Mouse (Mus musculus) intestine, postnatal 0 days (tissue): ENCODE results near the gene Heatr9. TPM values are rescaled to one million over a fixed set of nuclear protein-coding genes. Genes with fewer than 3 reads are reported as not detected.
A peak's percentile ranks its signal among the peaks of the same experiment; 100 is the strongest.

ENCODE experiments used
- ATAC-seq: fragments of 200-750 bp; cut with Nextera tagmentation; 2 replicates; pipeline ENCODE4 v1.8.0; 2017; ENCODE audit warnings: mild to moderate bottlenecking, moderate TSS enrichment, moderate library complexity
- H3K27ac ChIP-seq: fragments of 300-500 bp; sonication (generic); 2 replicates; pipeline ENCODE4 v1.5.1; 2014; ENCODE audit warnings: mild to moderate bottlenecking, low read depth, low read length, moderate library complexity
- H3K27me3 ChIP-seq: fragments of 300-500 bp; sonication (generic); replicated peaks from 2 replicates; pipeline ENCODE4 v1.6.1; 2014; ENCODE audit warnings: low read length, mixed read lengths; ENCODE audit not compliant: control insufficient read depth, insufficient read depth
- H3K36me3 ChIP-seq: fragments of 300-500 bp; sonication (generic); 2 replicates; pipeline ENCODE4 v1.6.1; 2014; ENCODE audit warnings: mild to moderate bottlenecking, moderate library complexity; ENCODE audit not compliant: control insufficient read depth, insufficient read depth
- H3K4me1 ChIP-seq: fragments of 300-500 bp; sonication (generic); replicated peaks from 2 replicates; pipeline ENCODE4 v1.6.1; 2014; ENCODE audit warnings: antibody characterized with exemption, low read length, mixed read lengths; ENCODE audit not compliant: control insufficient read depth, insufficient read depth
- H3K4me2 ChIP-seq: fragments of 300-500 bp; sonication (generic); replicated peaks from 2 replicates; pipeline ENCODE4 v1.6.1; 2014; ENCODE audit warnings: low read depth, mild to moderate bottlenecking, moderate library complexity
- H3K4me3 ChIP-seq: fragments of 300-500 bp; sonication (generic); 2 replicates; pipeline ENCODE4 v1.5.1; 2014; ENCODE audit warnings: low read depth, low read length
- H3K9ac ChIP-seq: fragments of 300-500 bp; sonication (generic); 2 replicates; pipeline ENCODE4 v1.6.1; 2014; ENCODE audit warnings: mild to moderate bottlenecking, low read depth, low read length
- H3K9me3 ChIP-seq: fragments of 300-500 bp; sonication (generic); 2 replicates; pipeline ENCODE4 v1.6.1; 2016; ENCODE audit warnings: mixed run types; ENCODE audit not compliant: control insufficient read depth
- CTCF ChIP-seq: sonication (generic); IDR thresholded peaks from 2 replicates; pipeline ENCODE4 v1.5.1; 2016; ENCODE audit warnings: low read depth, mild to moderate bottlenecking, control low read depth, antibody characterized with exemption, moderate library complexity
- WGBS: fragments of 180-500 bp; shearing (Covaris S2); extraction: QIAGEN DNeasy Blood & Tissue Kit; methylation state at CpG from one replicate; pipeline ENCODE4 v1.1.7; 2014; 5-methylcytosine and 5-hydroxymethylcytosine counted together
- polyA plus RNA-seq: library from polyadenylated mRNA; unstranded; fragments of >200 nt; fragmentation: Nextera tagmentation; extraction: Ambion mirVana; gene quantifications from 2 replicates; pipeline ENCODE4 v1.2.1, GENCODE M21; 2015

The Heatr9 gene
- polyA plus RNA-seq: not detected in 2 replicates

DNA sequence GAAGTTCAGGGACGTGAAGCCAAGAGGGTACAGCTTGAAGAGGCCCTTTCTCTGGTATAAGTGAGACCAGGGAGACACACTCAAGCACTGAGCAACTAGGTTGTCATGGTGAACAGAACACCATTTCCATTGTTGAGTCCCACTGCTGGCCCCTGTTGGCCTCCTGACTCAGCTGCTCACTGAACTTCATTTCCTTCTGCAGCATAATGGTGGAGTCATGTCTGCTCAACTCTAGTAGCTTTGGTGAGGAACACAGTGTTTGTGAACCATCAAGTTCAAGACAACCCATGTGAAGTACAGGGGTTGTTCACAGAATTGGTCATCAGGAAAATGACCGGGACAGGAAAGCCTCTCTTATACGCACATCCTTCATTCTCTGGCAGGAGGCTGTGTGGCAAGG lies at the start of gene Heatr9:
TSS of gene Heatr9 (minus strand) at position 101 of the 400 bp plus-strand sequence.
- H3K4me3 ChIP-seq: no peak within 1 kb of the TSS
- 81% methylated on average over 3 of the region's 3 CpGs for WGBS
- no peak within 1 kb of the TSS for H3K9ac ChIP-seq
- ATAC-seq: no peak
- H3K27me3 ChIP-seq: no peaks in the 10 kb centered on the region
- no peak within 1 kb of the TSS for H3K4me2 ChIP-seq
- H3K4me1 ChIP-seq: no peaks in the 10 kb centered on the region
- no peaks in the 10 kb centered on the region for H3K36me3 ChIP-seq
- H3K9me3 ChIP-seq: no peaks in the 10 kb centered on the region
- no peak for TF ChIP-seq CTCF
- no peak within 1 kb of the TSS for H3K27ac ChIP-seq

DNA sequence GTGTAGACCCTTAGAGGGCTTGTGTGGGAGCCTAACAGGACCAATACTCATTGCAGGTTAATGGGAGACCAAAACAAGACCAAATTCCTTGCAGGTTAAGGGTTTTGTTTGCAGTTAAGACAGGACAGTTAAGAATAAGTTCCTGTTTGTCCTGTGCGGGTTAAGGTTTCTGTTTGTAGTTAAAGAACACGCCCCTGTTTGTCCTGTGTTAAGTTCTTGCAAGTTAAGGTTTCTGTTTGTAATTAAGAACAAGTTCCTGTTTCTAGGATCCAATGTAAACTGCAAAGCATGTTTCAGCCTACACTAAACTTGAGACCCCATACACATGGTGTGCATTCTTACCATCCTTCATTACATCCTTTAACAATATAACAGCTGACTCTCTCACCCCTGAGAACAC lies 48.2 kb upstream of the Heatr9 start:
- no peak overlapping the region for H3K4me3 ChIP-seq
- H3K27ac ChIP-seq: peak overlapping the region; percentile 21; the same call in 1 of the 2 replicates
- H3K27me3 ChIP-seq: no peaks in the 10 kb centered on the region
- WGBS: 57% methylated on average over 2 of the region's 2 CpGs
- ATAC-seq: no peak
- H3K4me2 ChIP-seq: no peak overlapping the region
- no peaks in the 10 kb centered on the region for H3K4me1 ChIP-seq
- TF ChIP-seq CTCF: no peak
- no peak overlapping the region for H3K9ac ChIP-seq
- no peaks in the 10 kb centered on the region for H3K9me3 ChIP-seq
- no peaks in the 10 kb centered on the region for H3K36me3 ChIP-seq

DNA sequence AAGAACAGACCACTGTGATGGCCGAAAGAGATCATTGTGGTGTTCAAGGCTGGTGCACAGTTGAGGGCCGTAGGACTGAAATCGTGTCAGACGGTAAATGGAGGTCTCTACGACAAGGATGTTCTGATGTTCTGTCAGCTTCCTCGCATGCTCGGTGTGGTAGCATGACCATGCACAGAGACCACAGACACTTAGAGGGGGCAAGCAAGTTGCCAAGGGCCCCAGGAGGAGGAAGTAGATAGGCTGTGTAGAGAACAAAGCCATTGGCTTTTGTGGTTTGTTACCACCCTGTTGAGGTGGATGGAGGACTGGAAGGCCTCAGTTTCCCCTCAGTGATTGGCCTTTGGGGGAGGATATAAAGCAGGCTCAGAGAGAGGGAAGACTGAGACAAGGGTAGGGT lies 47.3 kb upstream of the Heatr9 start:
- no peaks in the 10 kb centered on the region for H3K4me1 ChIP-seq
- no peak overlapping the region for H3K9ac ChIP-seq
- H3K36me3 ChIP-seq: no peaks in the 10 kb centered on the region
- WGBS: 89% methylated on average over 7 of the region's 7 CpGs
- H3K9me3 ChIP-seq: no peaks in the 10 kb centered on the region
- H3K4me2 ChIP-seq: no peak overlapping the region
- TF ChIP-seq CTCF: no peak
- no peak overlapping the region for H3K4me3 ChIP-seq
- no peaks in the 10 kb centered on the region for H3K27me3 ChIP-seq
- no peak for ATAC-seq
- no peak overlapping the region for H3K27ac ChIP-seq

DNA sequence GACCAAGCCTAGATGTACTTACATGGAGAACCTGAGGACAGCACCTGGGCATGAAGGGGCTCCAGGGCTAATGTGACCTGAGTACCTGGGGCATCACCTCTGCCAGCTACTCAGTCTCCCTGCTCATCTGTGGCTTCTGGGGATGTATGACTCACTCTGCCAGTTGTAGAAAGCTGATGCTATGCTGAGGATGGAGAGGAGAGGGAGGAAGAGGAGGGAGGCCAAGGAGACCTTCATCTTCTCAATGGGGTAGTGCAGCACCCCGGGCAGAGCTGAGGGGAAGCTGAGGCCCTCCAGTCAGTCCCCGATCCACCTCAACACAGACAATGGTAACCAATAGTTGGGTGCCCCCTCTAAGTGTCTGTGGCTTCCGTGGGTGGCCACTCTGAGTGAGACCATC lies 46.8 kb upstream of the Heatr9 start:
- 93% methylated on average over 3 of the region's 3 CpGs for WGBS
- no peaks in the 10 kb centered on the region for H3K9me3 ChIP-seq
- no peaks in the 10 kb centered on the region for H3K36me3 ChIP-seq
- H3K9ac ChIP-seq: no peak overlapping the region
- no peaks in the 10 kb centered on the region for H3K4me1 ChIP-seq
- no peak overlapping the region for H3K27ac ChIP-seq
- ATAC-seq: no peak
- H3K4me3 ChIP-seq: no peak overlapping the region
- H3K4me2 ChIP-seq: no peak overlapping the region
- no peaks in the 10 kb centered on the region for H3K27me3 ChIP-seq
- no peak for TF ChIP-seq CTCF

DNA sequence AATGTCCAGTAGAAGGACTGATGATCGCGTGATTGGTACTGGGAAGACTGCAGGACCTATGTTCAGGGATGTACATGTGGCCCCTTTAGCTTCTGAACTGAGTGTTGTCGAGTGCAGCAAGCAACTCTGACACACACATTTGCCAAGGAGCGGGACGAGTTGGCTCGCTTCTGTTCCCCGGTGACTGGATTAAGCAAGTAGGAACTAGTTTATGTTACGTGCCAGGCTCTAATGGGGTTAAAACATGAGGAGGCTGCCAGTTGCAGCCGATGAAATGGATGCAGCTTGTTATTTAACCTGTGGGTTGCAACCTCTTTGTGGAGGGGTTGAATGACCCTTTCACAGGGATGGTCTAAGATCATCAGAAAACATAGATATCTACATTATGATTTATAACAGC lies 46.1 kb upstream of the Heatr9 start:
- no peak for TF ChIP-seq CTCF

DNA sequence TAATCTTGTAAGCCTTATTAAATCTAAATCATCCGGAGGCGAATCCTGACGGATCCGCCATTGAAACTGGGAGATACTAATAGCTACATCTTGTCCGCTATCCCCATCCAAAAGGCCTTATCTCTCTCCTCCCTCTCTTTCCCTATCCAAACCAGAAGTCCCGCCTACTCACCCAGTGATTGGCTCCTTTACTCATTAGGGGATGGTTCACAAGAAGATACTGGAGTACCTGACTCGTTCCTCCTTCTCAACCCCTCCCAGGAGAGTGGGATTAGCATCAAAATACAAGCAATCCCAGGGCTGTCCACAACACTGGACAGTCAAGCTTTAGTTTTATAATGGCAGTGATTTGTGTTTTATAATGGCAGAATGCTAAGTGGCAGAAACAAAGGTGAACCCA lies 45.3 kb upstream of the Heatr9 start:
- no peaks in the 10 kb centered on the region for H3K36me3 ChIP-seq
- H3K4me3 ChIP-seq: no peak overlapping the region
- no peaks in the 10 kb centered on the region for H3K9me3 ChIP-seq
- no peak overlapping the region for H3K27ac ChIP-seq
- H3K4me1 ChIP-seq: no peaks in the 10 kb centered on the region
- no peaks in the 10 kb centered on the region for H3K27me3 ChIP-seq
- WGBS: 76% methylated on average over 7 of the region's 7 CpGs
- no peak for ATAC-seq
- no peak for TF ChIP-seq CTCF
- H3K9ac ChIP-seq: no peak overlapping the region
- H3K4me2 ChIP-seq: no peak overlapping the region

More for the DNA sequence above, 46.1 kb upstream of the Heatr9 start:
- ATAC-seq: no peak
- Histone ChIP-seq H3K9ac (no peak overlapping the region), H3K9me3 (no peaks in the 10 kb centered on the region), H3K4me2 (no peak overlapping the region), H3K4me1 (no peaks in the 10 kb centered on the region), H3K27me3 (no peaks in the 10 kb centered on the region), H3K4me3 (no peak overlapping the region), H3K27ac (no peak overlapping the region), H3K36me3 (no peaks in the 10 kb centered on the region)
- WGBS: 93% methylated on average over 9 of the region's 9 CpGs

DNA sequence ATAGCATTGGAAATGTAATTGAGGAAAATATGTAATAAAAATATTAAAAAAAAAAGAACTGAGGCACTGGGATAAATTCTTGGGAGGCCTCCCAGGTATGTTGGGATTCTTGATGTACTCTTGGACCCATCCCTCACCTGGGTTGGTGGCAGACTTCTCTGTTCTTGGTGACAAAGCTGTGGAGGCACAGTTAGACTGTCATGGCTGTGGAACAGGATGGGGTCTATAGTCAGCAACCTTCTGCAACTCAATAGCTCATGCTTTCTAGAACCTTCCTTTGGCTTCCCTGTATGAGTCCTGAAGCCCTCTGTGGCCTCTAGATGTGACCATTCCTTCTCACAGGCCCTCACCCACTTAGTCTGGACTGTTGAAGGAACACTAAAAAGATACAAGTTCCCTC lies 44.6 kb upstream of the Heatr9 start:
- TF ChIP-seq CTCF: no peak
- ATAC-seq: no peak
- no peaks in the 10 kb centered on the region for H3K36me3 ChIP-seq

More for the DNA sequence above, 44.6 kb upstream of the Heatr9 start:
- Histone ChIP-seq H3K27me3 (no peaks in the 10 kb centered on the region), H3K4me3 (no peak overlapping the region), H3K4me2 (no peak overlapping the region), H3K27ac (no peak overlapping the region), H3K9me3 (no peaks in the 10 kb centered on the region), H3K4me1 (no peaks in the 10 kb centered on the region), H3K9ac (no peak overlapping the region)
